Mouse (Mus musculus) ES-Bruce4 (cell line): ENCODE data around the gene Scmh1.

ENCODE experiments used
- CTCF ChIP-seq: IDR thresholded peaks from one replicate; pipeline ENCODE4 v1.8.1; 2011; ENCODE audit warnings: low read depth, low read length
- EP300 ChIP-seq: IDR thresholded peaks from 2 replicates; pipeline ENCODE4 v1.6.1; 2011; ENCODE audit warnings: low read depth, low read length; ENCODE audit not compliant: insufficient read depth
- POLR2A ChIP-seq: IDR thresholded peaks from one replicate; pipeline ENCODE4 v1.8.1; 2011; ENCODE audit warnings: low read length; ENCODE audit not compliant: insufficient read depth

- TF ChIP-seq POLR2A (no peak), CTCF (no peak), EP300 (no peak)
Observed at GRCm38 (mm10) chr4:120461741-120462140, 56.7 kb downstream of the Scmh1 start.
